8 mouse cellular contexts compared by ENCODE assay signal in genomic region chr10:45469027-45469996, GRCm38 (mm10). TPM values are rescaled to one million over a fixed set of nuclear protein-coding genes. Genes with fewer than 3 reads are reported as not detected.
DNase-seq lines count a peak whose midpoint lies in the region; ATAC-seq and TF ChIP-seq lines count a peak whose summit lies in the region.

No protein-coding gene starts in this region.

- peak overlapping the region; percentile 93 for H3K4me3 ChIP-seq in megakaryocyte, embryonic 14.5 days (replicated peaks)
- H3K4me3 ChIP-seq in forebrain, embryonic 16.5 days (replicated peaks; ENCODE audit: low read length) = peak overlapping the region; percentile 36
- peak overlapping the region; percentile 66 for H3K4me3 ChIP-seq in liver, embryonic 11.5 days (ENCODE audit: low read depth, low read length)
- H3K4me3 ChIP-seq in stomach, postnatal 0 days (ENCODE audit: low read depth, low read length) = peak overlapping the region; percentile 27

- H3K27ac ChIP-seq in forebrain, embryonic 16.5 days (ENCODE audit: low read length) = no peak overlapping the region
- peak overlapping the region; percentile 77 for H3K27ac ChIP-seq in liver, embryonic 11.5 days (ENCODE audit: low read depth, low read length)
- no peak overlapping the region for H3K27ac ChIP-seq in stomach, postnatal 0 days (replicated peaks)

- H3K27me3 ChIP-seq in megakaryocyte, embryonic 14.5 days (replicated peaks) = no peaks in the 10 kb centered on the region
- peaks cover 22% of the 10 kb centered on the region for H3K27me3 ChIP-seq in forebrain, embryonic 16.5 days (replicated peaks; ENCODE audit: control insufficient read depth, insufficient read depth, low read length)
- no peaks in the 10 kb centered on the region for H3K27me3 ChIP-seq in liver, embryonic 11.5 days (replicated peaks; ENCODE audit: control insufficient read depth, insufficient read depth, low read length)
- H3K27me3 ChIP-seq in stomach, postnatal 0 days (ENCODE audit: control insufficient read depth, insufficient read depth, low read length) = peaks cover 15% of the 10 kb centered on the region

- H3K4me2 ChIP-seq in forebrain, embryonic 16.5 days (ENCODE audit: low read length) = peak overlapping the region; percentile 55
- peak overlapping the region; percentile 89 for H3K4me2 ChIP-seq in liver, embryonic 11.5 days
- peak overlapping the region; percentile 50 for H3K4me2 ChIP-seq in stomach, postnatal 0 days (replicated peaks; ENCODE audit: low read depth)

- 0 out of 2 replicates have a peak overlapping the region, but pooled peaks have one; percentile 25 for H3K9ac ChIP-seq in forebrain, embryonic 16.5 days (replicated peaks; ENCODE audit: low read depth, low read length)
- H3K9ac ChIP-seq in liver, embryonic 11.5 days (ENCODE audit: low read depth, low read length) = peak overlapping the region; percentile 70
- no peak overlapping the region for H3K9ac ChIP-seq in stomach, postnatal 0 days (ENCODE audit: low read length)

- TF ChIP-seq CTCF in stomach, postnatal 0 days (IDR thresholded peaks at IDR 0.05; ENCODE audit: low read depth) = no peak

- TF ChIP-seq EP300 in stomach, postnatal 0 days (optimal IDR thresholded peaks at IDR 0.05) = no peak

- H3K4me1 ChIP-seq in megakaryocyte, embryonic 14.5 days = peaks cover 34% of the 10 kb centered on the region
- peaks cover 14% of the 10 kb centered on the region for H3K4me1 ChIP-seq in forebrain, embryonic 16.5 days (replicated peaks; ENCODE audit: control insufficient read depth, insufficient read depth, low read length)
- H3K4me1 ChIP-seq in liver, embryonic 11.5 days (replicated peaks; ENCODE audit: control insufficient read depth, insufficient read depth, low read length) = peaks cover 16% of the 10 kb centered on the region
- no peaks in the 10 kb centered on the region for H3K4me1 ChIP-seq in stomach, postnatal 0 days (replicated peaks; ENCODE audit: control insufficient read depth, insufficient read depth)

- no peaks in the 10 kb centered on the region for H3K36me3 ChIP-seq in megakaryocyte, embryonic 14.5 days (replicated peaks; ENCODE audit: low read length)
- no peaks in the 10 kb centered on the region for H3K36me3 ChIP-seq in forebrain, embryonic 16.5 days (ENCODE audit: control insufficient read depth, insufficient read depth)
- no peaks in the 10 kb centered on the region for H3K36me3 ChIP-seq in liver, embryonic 11.5 days (ENCODE audit: control insufficient read depth, insufficient read depth, low read length)
- H3K36me3 ChIP-seq in stomach, postnatal 0 days (ENCODE audit: control insufficient read depth, insufficient read depth, low read length) = no peaks in the 10 kb centered on the region

- WGBS in forebrain, embryonic 16.5 days = 3% methylated on average over 21 of the region's 21 CpGs
- 1% methylated on average over 21 of the region's 21 CpGs for WGBS in liver, embryonic 11.5 days
- WGBS in stomach, postnatal 0 days = 2% methylated on average over 21 of the region's 21 CpGs

- no peaks in the 10 kb centered on the region for H3K9me3 ChIP-seq in megakaryocyte, embryonic 14.5 days
- no peaks in the 10 kb centered on the region for H3K9me3 ChIP-seq in forebrain, embryonic 16.5 days (ENCODE audit: control insufficient read depth, low read length)
- H3K9me3 ChIP-seq in liver, embryonic 11.5 days (ENCODE audit: control insufficient read depth, low read length) = no peaks in the 10 kb centered on the region
- H3K9me3 ChIP-seq in stomach, postnatal 0 days (ENCODE audit: control insufficient read depth, low read length) = no peaks in the 10 kb centered on the region

- DNase-seq in liver, embryonic 11.5 days (ENCODE audit: low spot score) = peak; percentile 61
- DNase-seq in stomach, postnatal 0 days (ENCODE audit: low spot score) = no peak
- DNase-seq in spleen, adult 12 weeks (ENCODE audit: low spot score) = no peak

- no peak for ATAC-seq in megakaryocyte, adult 5-6 weeks (ENCODE audit: poor library complexity, severe bottlenecking)
- ATAC-seq in forebrain, embryonic 16.5 days = peak; percentile 51; the same call in 1 of the 2 replicates
- ATAC-seq in liver, embryonic 11.5 days (replicated peaks; ENCODE audit: low FRiP score) = peak; percentile 57; the same call in 1 of the 2 replicates
- ATAC-seq in stomach, postnatal 0 days (ENCODE audit: low FRiP score, low TSS enrichment) = no peak
- no peak for ATAC-seq in monocyte, adult 5-6 weeks (replicated peaks; ENCODE audit: insufficient number of reproducible peaks, low FRiP score, low TSS enrichment, poor library complexity, severe bottlenecking)
- ATAC-seq in megakaryocyte-erythroid progenitor cell, adult 5-6 weeks (replicated peaks; ENCODE audit: low FRiP score, low TSS enrichment, poor library complexity, severe bottlenecking) = no peak

RNA-seq across cellular contexts. Expression of gene Lin28b, which starts 16.9 kb away (rescaled TPM):
- polyA plus RNA-seq in megakaryocyte, embryonic 14.5 days (2012; ENCODE audit: insufficient read depth, low replicate concordance) = 0.48 TPM in 2 replicates
- total RNA-seq in megakaryocyte, adult 5-6 weeks (2015) = not detected in 2 replicates
- total RNA-seq in megakaryocyte, adult 5-6 weeks (2017) = not detected in 2 replicates
- polyA plus RNA-seq in forebrain, embryonic 16.5 days (2015; fragmentation: Nextera tagmentation; extraction: Ambion mirVana) = 3.2 and 5.2 TPM in 2 replicates
- 34.2 and 36.4 TPM in 2 replicates for polyA plus RNA-seq in liver, embryonic 11.5 days (2014; fragmentation: Nextera tagmentation; extraction: Ambion mirVana)
- 0.07 and 0.08 TPM in 2 replicates for polyA plus RNA-seq in stomach, postnatal 0 days (2015; fragmentation: Nextera tagmentation; extraction: Ambion mirVana)
- 0.10 TPM in 1 of 3 replicates, not detected in the others for total RNA-seq in monocyte, adult 5-6 weeks (2017)
- 0.27 TPM in 1 of 2 replicates, not detected in the other for total RNA-seq in megakaryocyte-erythroid progenitor cell, adult 5-6 weeks (2014; fragmentation: Nextera tagmentation)
- not detected in 2 replicates for total RNA-seq in megakaryocyte-erythroid progenitor cell, adult 5-6 weeks (2017)

Comparison
In these comparisons a context has a peak if more than half of its experiments do, and no peak if none do; other contexts are left out.
1. H3K4me3 ChIP-seq: peak in every context shown above with its lines; median percentile 93 in megakaryocyte, embryonic 14.5 days; 66 in liver, embryonic 11.5 days; 36 in forebrain, embryonic 16.5 days; 27 in stomach, postnatal 0 days.
2. ATAC-seq: peak in forebrain, embryonic 16.5 days (single experiment) and liver, embryonic 11.5 days (single experiment); none in megakaryocyte, adult 5-6 weeks (single experiment), stomach, postnatal 0 days (single experiment), monocyte, adult 5-6 weeks (single experiment) and megakaryocyte-erythroid progenitor cell, adult 5-6 weeks (single experiment).
3. Peak in every context shown above with its lines, with median percentiles within 50 percentile points of each other: H3K4me2 ChIP-seq.